Mouse (Mus musculus) heart, postnatal 0 days (tissue): Measurements from ENCODE around the gene Pigv.

Experiments used
- CTCF ChIP-seq: IDR thresholded peaks from 2 replicates; pipeline ENCODE4 v1.5.1; 2016; ENCODE audit warnings: antibody characterized with exemption, control low read depth, low read depth
- EP300 ChIP-seq: IDR thresholded peaks from 2 replicates; pipeline ENCODE4 v1.6.1; 2016; ENCODE audit warnings: antibody characterized with exemption, low read depth

DNA sequence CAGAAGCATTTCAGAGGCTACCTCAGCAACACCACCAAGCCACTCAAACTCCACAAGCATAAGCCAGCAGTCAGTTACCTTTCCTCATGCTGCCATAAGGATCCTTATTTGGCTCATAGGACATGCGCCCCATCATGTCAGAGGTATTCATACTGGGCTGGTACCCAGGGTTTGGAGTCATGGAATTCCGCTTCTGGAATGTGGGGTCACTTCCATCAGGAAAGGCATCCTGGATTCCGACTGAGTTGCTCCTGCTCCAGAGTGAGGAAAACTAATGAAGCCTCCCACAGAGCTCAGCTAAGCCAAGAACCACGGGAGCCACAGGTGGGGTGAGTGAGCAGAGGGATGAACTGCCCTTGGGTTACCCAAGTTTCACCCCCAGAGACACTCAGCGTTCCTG lies 14.7 kb upstream of the Pigv start:
- TF ChIP-seq CTCF (no peak), EP300 (no peak)
